Mouse (Mus musculus): ENCODE results near the gene Foxf1. TPM values are rescaled to one million over a fixed set of nuclear protein-coding genes. Genes with fewer than 3 reads are reported as not detected.

The Foxf1 gene
- polyA plus RNA-seq, 1 experiment from 2014 or later, result 1.2 TPM

GRCm38 (mm10) chr8:121104049-121104818 is 20.0 kb downstream of the Foxf1 start:
- H3K36me3 ChIP-seq, result peaks cover 64% of the 10 kb centered on the region
- peaks cover 20% of the 10 kb centered on the region for H3K4me1 ChIP-seq (replicated peaks)
- no peaks in the 10 kb centered on the region for H3K9me3 ChIP-seq
- ATAC-seq (ENCODE audit: low read depth), result no peak
- no peak overlapping the region for H3K9ac ChIP-seq
- no peak overlapping the region for H3K27ac ChIP-seq (replicated peaks)
- no peak overlapping the region for H3K4me2 ChIP-seq
- H3K27me3 ChIP-seq, result no peaks in the 10 kb centered on the region
- WGBS, result 52% methylated on average over 17 of the region's 17 CpGs
- H3K4me3 ChIP-seq, result no peak overlapping the region

DNA sequence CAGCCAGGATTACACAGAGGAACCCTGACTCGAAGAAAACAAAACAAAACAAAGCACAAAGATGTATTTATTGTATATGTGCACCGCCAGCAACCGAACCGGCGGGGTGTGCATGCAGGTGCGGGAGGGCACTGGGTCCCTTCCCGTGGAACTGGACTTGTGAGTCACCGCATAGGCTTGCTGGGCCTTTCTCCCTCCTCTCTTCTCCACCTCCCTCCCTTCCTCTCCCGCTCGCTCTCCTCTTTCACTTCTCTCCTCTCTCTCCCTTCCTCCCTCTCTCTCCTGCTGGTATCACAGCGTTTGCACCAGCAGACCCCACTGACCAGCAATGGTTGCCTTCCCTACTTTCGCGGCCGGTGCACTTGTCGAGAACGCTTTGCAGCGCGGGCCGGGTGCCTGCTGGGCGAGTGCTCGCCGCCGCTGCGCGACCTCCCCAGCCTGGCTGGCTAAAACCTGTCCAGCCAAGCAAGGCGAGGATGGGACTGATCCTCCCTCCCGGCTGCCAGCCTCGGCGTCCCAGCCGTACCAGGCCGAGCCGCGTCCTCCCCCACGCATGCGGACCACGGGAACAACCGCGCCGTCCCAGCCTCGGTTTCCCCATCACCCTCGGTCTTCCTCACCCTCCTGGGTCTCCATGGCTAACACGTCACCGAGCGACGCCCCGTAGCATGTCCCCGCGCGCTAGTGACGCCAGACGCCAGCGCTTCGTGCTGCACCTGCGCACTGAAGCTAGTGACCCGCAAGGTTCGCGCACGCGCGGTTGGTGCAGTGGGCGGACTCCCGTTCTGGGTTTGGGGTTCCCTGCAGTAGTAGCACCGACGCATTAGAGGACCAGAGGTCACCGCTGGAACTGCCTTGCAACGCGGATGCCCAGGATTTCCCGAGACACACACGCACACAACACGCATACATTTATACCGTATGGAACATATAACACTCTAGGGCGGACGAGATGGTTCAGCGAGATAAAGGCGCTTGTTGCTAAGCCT is 23.8 kb downstream of the Foxf1 start, which contains the start of gene Mthfsd:
TSS of gene Mthfsd (minus strand) at position 725 of the 989 bp plus-strand sequence.
- Histone ChIP-seq H3K36me3 (peaks cover 26% of the 10 kb centered on the region), H3K9me3 (no peaks in the 10 kb centered on the region), H3K27ac (replicated peaks) (peak within 1 kb of the TSS; percentile 90), H3K4me1 (replicated peaks) (peaks cover 20% of the 10 kb centered on the region), H3K4me2 (peak within 1 kb of the TSS; percentile 93), H3K4me3 (peak within 1 kb of the TSS; percentile 91), H3K27me3 (peaks cover 28% of the 10 kb centered on the region), H3K9ac (peak within 1 kb of the TSS; percentile 93)
- WGBS, result 1% methylated on average over 75 of the region's 75 CpGs
- peak; percentile 95 for ATAC-seq (ENCODE audit: low read depth)

DNA sequence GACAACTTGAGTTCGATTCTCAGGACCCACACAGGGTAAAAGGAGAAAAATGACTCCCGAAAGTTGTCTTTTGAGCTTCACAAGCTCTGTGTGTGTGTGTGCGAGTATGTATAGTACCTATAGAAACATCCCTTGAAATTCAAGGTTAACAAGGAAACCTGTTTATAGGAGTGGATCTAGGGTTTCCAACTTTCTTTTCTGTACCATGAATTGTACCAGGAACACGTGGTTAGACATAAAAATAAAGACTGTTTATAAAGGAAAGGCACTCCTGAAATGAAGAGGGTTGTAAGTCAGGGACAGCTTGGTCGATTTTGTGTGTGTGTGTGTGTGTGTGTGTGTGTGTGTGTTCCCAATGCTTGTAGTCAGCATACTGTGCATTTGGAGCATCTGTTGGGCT is 24.5 kb downstream of the Foxf1 start:
- WGBS, result 17% methylated on average over 5 of the region's 5 CpGs
- Histone ChIP-seq H3K9me3 (no peaks in the 10 kb centered on the region), H3K27ac (replicated peaks) (peak overlapping the region; percentile 90; the same call in 1 of the 2 replicates)

GRCm38 (mm10) chr8:121111145-121111907 is 27.1 kb downstream of the Foxf1 start:
- H3K9ac ChIP-seq, result no peak overlapping the region
- 60% methylated on average over 7 of the region's 7 CpGs for WGBS
- no peaks in the 10 kb centered on the region for H3K36me3 ChIP-seq
- H3K9me3 ChIP-seq, result no peaks in the 10 kb centered on the region
- ATAC-seq (ENCODE audit: low read depth), result no peak
- H3K4me1 ChIP-seq (replicated peaks), result peaks cover 23% of the 10 kb centered on the region
- peaks cover 59% of the 10 kb centered on the region for H3K27me3 ChIP-seq
- H3K27ac ChIP-seq (replicated peaks), result no peak overlapping the region
- H3K4me3 ChIP-seq, result no peak overlapping the region
- no peak overlapping the region for H3K4me2 ChIP-seq

More for the DNA sequence above, 24.5 kb downstream of the Foxf1 start:
- H3K4me2 ChIP-seq, result peak overlapping the region; percentile 93
- peak overlapping the region; percentile 91 for H3K4me3 ChIP-seq
- peaks cover 20% of the 10 kb centered on the region for H3K4me1 ChIP-seq (replicated peaks)
- peaks cover 19% of the 10 kb centered on the region for H3K36me3 ChIP-seq
- peak overlapping the region; percentile 93 for H3K9ac ChIP-seq
- peaks cover 32% of the 10 kb centered on the region for H3K27me3 ChIP-seq
- ATAC-seq (ENCODE audit: low read depth), result no peak

DNA sequence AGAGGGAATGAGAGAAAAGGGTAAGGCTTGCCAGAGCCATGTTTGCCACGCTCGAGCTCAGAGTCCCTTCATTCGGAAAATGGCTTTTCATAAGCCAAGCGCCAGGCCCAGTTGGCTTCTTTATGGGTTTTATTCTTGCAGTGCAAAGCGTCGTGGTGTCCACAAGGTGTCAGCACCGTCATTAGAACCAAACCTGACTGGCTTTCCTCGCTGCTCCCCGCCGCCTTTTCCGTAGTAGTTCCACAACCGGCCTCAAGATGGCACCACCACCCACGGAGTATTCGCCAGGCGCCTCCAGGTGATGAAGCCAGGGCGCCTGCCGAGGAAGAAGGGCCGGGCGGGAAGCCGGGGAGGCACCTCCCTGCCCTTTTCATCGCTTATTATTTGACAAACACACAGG is 29.1 kb downstream of the Foxf1 start:
- Histone ChIP-seq H3K9ac (no peak overlapping the region), H3K36me3 (no peaks in the 10 kb centered on the region), H3K4me2 (peak overlapping the region; percentile 24; the same call in 1 of the 2 replicates), H3K9me3 (no peaks in the 10 kb centered on the region), H3K27me3 (peaks cover 78% of the 10 kb centered on the region), H3K4me3 (no peak overlapping the region), H3K27ac (replicated peaks) (no peak overlapping the region), H3K4me1 (replicated peaks) (peaks cover 23% of the 10 kb centered on the region)
- 0 out of 2 replicates have a peak, but pooled peaks have one; percentile 15 for ATAC-seq (ENCODE audit: low read depth)
- under 1% methylated on average over 21 of the region's 21 CpGs for WGBS

DNA sequence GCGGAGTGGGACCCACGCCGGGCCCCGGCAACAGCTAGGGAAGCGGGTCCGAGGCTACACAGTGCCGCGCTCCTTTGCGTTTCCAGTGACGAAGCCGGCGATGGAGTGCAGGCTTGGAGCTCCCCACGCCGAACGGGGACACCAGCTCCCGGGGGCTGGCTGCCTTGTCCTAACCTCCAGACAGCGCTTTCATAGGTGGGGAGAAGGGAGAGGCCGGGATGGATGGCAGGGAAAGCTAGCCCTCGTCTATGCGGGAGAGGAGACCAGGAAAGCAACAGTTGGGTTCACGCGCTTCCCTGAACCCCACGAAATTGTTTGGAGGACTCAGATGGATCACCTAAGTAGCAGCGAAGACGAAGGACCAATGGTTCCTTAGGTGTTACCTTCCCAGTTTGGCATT is 30.9 kb downstream of the Foxf1 start:
- H3K4me1 ChIP-seq (replicated peaks), result peaks cover 18% of the 10 kb centered on the region
- H3K9ac ChIP-seq, result 0 out of 2 replicates have a peak overlapping the region, but pooled peaks have one; percentile 31
- H3K27ac ChIP-seq (replicated peaks), result no peak overlapping the region
- H3K4me2 ChIP-seq, result peak overlapping the region; percentile 37
- WGBS, result under 1% methylated on average over 25 of the region's 25 CpGs
- H3K27me3 ChIP-seq, result peaks cover 96% of the 10 kb centered on the region
- no peaks in the 10 kb centered on the region for H3K36me3 ChIP-seq
- H3K4me3 ChIP-seq, result peak overlapping the region; percentile 18; the same call in 1 of the 2 replicates
- ATAC-seq (ENCODE audit: low read depth), result no peak
- H3K9me3 ChIP-seq, result no peaks in the 10 kb centered on the region

DNA sequence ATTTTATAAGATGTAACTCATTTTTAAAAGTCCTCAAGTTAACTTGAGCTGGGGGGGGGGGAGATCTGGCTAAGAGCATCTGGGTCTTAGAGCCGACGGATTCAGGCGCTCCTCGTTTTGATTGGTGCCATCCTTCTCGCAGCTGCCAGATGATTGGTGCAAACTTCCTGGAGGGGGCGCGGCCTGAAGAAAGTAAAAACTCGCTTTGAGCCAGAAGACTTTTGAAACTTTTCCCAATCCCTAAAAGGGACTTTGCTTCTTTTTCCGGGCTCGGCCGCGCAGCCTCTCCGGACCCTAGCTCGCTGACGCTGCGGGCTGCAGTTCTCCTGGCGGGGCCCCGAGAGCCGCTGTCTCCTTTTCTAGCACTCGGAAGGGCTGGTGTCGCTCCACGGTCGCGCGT is 31.8 kb downstream of the Foxf1 start, which contains the start of gene Foxc2:
TSS of gene Foxc2 (plus strand) at position 224 of the 400 bp plus-strand sequence.
- H3K27ac ChIP-seq (replicated peaks), result peak within 1 kb of the TSS; percentile 73
- peaks cover 18% of the 10 kb centered on the region for H3K4me1 ChIP-seq (replicated peaks)
- H3K9ac ChIP-seq, result peak within 1 kb of the TSS; percentile 61
- no peaks in the 10 kb centered on the region for H3K36me3 ChIP-seq
- peak within 1 kb of the TSS; percentile 41 for H3K4me3 ChIP-seq
- H3K4me2 ChIP-seq, result peak within 1 kb of the TSS; percentile 59
- 0 out of 2 replicates have a peak, but pooled peaks have one; percentile 41 for ATAC-seq (ENCODE audit: low read depth)
- H3K27me3 ChIP-seq, result peaks cover 97% of the 10 kb centered on the region
- no peaks in the 10 kb centered on the region for H3K9me3 ChIP-seq
- under 1% methylated on average over 25 of the region's 25 CpGs for WGBS

DNA sequence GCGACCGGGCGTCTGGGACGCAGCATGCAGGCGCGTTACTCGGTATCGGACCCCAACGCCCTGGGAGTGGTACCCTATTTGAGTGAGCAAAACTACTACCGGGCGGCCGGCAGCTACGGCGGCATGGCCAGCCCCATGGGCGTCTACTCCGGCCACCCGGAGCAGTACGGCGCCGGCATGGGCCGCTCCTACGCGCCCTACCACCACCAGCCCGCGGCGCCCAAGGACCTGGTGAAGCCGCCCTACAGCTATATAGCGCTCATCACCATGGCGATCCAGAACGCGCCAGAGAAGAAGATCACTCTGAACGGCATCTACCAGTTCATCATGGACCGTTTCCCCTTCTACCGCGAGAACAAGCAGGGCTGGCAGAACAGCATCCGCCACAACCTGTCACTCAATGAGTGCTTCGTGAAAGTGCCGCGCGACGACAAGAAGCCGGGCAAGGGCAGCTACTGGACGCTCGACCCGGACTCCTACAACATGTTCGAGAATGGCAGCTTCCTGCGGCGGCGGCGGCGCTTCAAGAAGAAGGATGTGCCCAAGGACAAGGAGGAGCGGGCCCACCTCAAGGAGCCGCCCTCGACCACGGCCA is 32.5 kb downstream of the Foxf1 start:
- H3K9ac ChIP-seq, result peak overlapping the region; percentile 61
- H3K27ac ChIP-seq (replicated peaks), result peak overlapping the region; percentile 73
- no peak for ATAC-seq (ENCODE audit: low read depth)
- no peaks in the 10 kb centered on the region for H3K36me3 ChIP-seq
- H3K4me3 ChIP-seq, result peak overlapping the region; percentile 41
- H3K27me3 ChIP-seq, result peaks cover 97% of the 10 kb centered on the region
- no peaks in the 10 kb centered on the region for H3K9me3 ChIP-seq
- H3K4me2 ChIP-seq, result peak overlapping the region; percentile 59
- WGBS, result under 1% methylated on average over 55 of the region's 55 CpGs
- H3K4me1 ChIP-seq (replicated peaks), result peaks cover 18% of the 10 kb centered on the region

DNA sequence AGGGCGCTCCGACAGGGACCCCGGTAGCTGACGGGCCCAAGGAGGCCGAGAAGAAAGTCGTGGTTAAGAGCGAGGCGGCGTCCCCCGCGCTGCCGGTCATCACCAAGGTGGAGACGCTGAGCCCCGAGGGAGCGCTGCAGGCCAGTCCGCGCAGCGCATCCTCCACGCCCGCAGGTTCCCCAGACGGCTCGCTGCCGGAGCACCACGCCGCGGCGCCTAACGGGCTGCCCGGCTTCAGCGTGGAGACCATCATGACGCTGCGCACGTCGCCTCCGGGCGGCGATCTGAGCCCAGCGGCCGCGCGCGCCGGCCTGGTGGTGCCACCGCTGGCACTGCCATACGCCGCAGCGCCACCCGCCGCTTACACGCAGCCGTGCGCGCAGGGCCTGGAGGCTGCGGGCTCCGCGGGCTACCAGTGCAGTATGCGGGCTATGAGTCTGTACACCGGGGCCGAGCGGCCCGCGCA is 33.0 kb downstream of the Foxf1 start:
- no peaks in the 10 kb centered on the region for H3K36me3 ChIP-seq
- peaks cover 97% of the 10 kb centered on the region for H3K27me3 ChIP-seq
- no peaks in the 10 kb centered on the region for H3K9me3 ChIP-seq
- peak overlapping the region; percentile 59 for H3K4me2 ChIP-seq
- H3K27ac ChIP-seq (replicated peaks), result peak overlapping the region; percentile 73
- WGBS, result under 1% methylated on average over 62 of the region's 62 CpGs
- peak overlapping the region; percentile 41 for H3K4me3 ChIP-seq
- no peak for ATAC-seq (ENCODE audit: low read depth)
- peak overlapping the region; percentile 61 for H3K9ac ChIP-seq
- peaks cover 18% of the 10 kb centered on the region for H3K4me1 ChIP-seq (replicated peaks)

- Histone ChIP-seq H3K4me1 (replicated peaks) (peaks cover 18% of the 10 kb centered on the region), H3K9me3 (no peaks in the 10 kb centered on the region), H3K27ac (replicated peaks) (peak overlapping the region; percentile 73), H3K4me3 (peak overlapping the region; percentile 41), H3K27me3 (peaks cover 97% of the 10 kb centered on the region), H3K4me2 (peak overlapping the region; percentile 59), H3K9ac (peak overlapping the region; percentile 61), H3K36me3 (no peaks in the 10 kb centered on the region)
- under 1% methylated on average over 28 of the region's 28 CpGs for WGBS
- no peak for ATAC-seq (ENCODE audit: low read depth)
Observed at GRCm38 (mm10) chr8:121117906-121118305, 33.7 kb downstream of the Foxf1 start.
